Mouse (Mus musculus) liver, postnatal 0 days (tissue): ENCODE measurements around the gene Bclaf1. TPM values are rescaled to one million over a fixed set of nuclear protein-coding genes. Genes with fewer than 3 reads are reported as not detected.

Experiments used
- ATAC-seq: fragments of 200-750 bp; cut with Nextera tagmentation; 2 replicates; pipeline ENCODE4 v1.8.0; 2017; ENCODE audit warnings: mild to moderate bottlenecking, moderate library complexity
- DNase-seq: peaks from one replicate; pipeline ENCODE4 v3.0.0-alpha.2; 2016
- H3K27ac ChIP-seq: fragments of 300-500 bp; sonication (generic); 2 replicates; pipeline ENCODE4 v1.5.1; 2014; ENCODE audit warnings: antibody characterized with exemption, moderate library complexity, mild to moderate bottlenecking, low read depth
- H3K27me3 ChIP-seq: fragments of 300-500 bp; sonication (generic); 2 replicates; pipeline ENCODE4 v1.6.1; 2014; ENCODE audit warnings: low read length, control low read depth, mixed read lengths; ENCODE audit not compliant: insufficient read depth
- H3K36me3 ChIP-seq: fragments of 300-500 bp; sonication (generic); replicated peaks from 2 replicates; pipeline ENCODE4 v1.6.1; 2014; ENCODE audit warnings: mild to moderate bottlenecking, control low read depth, low read length, moderate library complexity, mixed read lengths; ENCODE audit not compliant: insufficient read depth
- H3K4me1 ChIP-seq: fragments of 300-500 bp; sonication (generic); 2 replicates; pipeline ENCODE4 v1.6.1; 2014; ENCODE audit warnings: antibody characterized with exemption, mild to moderate bottlenecking, control low read depth; ENCODE audit not compliant: insufficient read depth
- H3K4me2 ChIP-seq: fragments of 300-500 bp; sonication (generic); 2 replicates; pipeline ENCODE4 v1.6.1; 2014; ENCODE audit warnings: low read depth, mild to moderate bottlenecking, low read length, moderate library complexity, mixed read lengths
- H3K4me3 ChIP-seq: fragments of 300-500 bp; sonication (generic); 2 replicates; pipeline ENCODE4 v1.5.1; 2014; ENCODE audit warnings: low read depth, low read length
- H3K9ac ChIP-seq: fragments of 300-500 bp; sonication (generic); replicated peaks from 2 replicates; pipeline ENCODE4 v1.6.1; 2014; ENCODE audit warnings: mild to moderate bottlenecking, moderate library complexity
- H3K9me3 ChIP-seq: fragments of 300-500 bp; sonication (generic); 2 replicates; pipeline ENCODE4 v1.6.1; 2016; ENCODE audit warnings: mild to moderate bottlenecking, control low read depth, low read length, mixed read lengths
- CTCF ChIP-seq: sonication (generic); IDR thresholded peaks from 2 replicates; pipeline ENCODE4 v1.5.1; 2016; ENCODE audit warnings: antibody characterized with exemption, low read depth
- EP300 ChIP-seq: IDR thresholded peaks from 2 replicates; pipeline ENCODE4 v1.6.1; 2016; ENCODE audit warnings: antibody characterized with exemption, low read depth, mild to moderate bottlenecking
- WGBS: fragments of 180-500 bp; shearing (Covaris S2); extraction: QIAGEN DNeasy Blood & Tissue Kit; methylation state at CpG from one replicate; pipeline ENCODE4 v1.1.7; 2014; ENCODE audit not compliant: insufficient replicate concordance; 5-methylcytosine and 5-hydroxymethylcytosine counted together
- polyA plus RNA-seq: library from polyadenylated mRNA; unstranded; fragments of >200 nt; fragmentation: Nextera tagmentation; extraction: Ambion mirVana; gene quantifications from 2 replicates; pipeline ENCODE4 v1.2.1, GENCODE M21; 2015

The Bclaf1 gene
- polyA plus RNA-seq, 1 experiment from 2014 or later, result 33.8 TPM

DNA sequence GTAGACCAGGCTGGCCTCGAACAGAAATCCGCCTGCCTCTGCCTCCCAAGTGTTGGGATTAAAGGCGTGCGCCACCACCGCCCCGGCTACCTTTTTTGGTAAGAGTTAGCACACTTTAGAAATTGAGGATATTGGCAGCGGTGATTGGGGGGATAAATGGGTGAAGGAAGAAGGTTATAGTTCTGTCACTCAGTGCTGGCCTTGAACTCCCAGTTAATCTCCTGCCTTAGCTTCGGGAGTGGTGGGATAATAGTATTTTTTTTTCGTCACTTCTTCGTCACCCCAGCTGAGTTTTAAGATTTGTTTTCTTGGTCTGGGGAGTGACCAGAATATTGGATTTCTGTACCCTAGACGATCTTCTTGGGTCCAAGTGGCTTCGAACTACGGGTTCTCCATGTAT lies 1.2 kb downstream of the Bclaf1 start:
- H3K4me1 ChIP-seq, result peaks cover 18% of the 10 kb centered on the region
- no peak for ATAC-seq
- 29% methylated on average over 13 of the region's 13 CpGs for WGBS

DNA sequence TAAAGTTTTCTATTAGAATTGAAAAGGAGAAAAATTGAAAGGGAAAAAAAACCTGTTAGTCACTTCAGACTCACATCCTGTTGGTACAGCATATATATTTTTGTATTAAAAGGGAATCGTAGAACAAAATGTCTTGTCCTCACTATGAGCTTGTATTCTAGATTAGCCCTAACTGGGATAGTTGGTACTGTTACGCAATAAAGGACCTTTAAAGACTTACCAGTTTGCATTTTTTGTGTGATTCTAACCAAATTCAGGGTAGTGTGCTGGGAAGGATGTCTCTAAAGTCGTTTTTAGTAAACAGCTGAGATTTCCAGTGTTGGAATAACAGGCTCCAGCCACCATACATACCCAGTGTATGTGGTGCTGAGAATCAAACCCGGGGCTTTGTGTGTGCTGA lies 1.7 kb downstream of the Bclaf1 start:
- peak overlapping the region; percentile 78 for H3K4me3 ChIP-seq
- H3K4me2 ChIP-seq, result peak overlapping the region; percentile 73
- no peaks in the 10 kb centered on the region for H3K27me3 ChIP-seq
- no peak for TF ChIP-seq CTCF
- no peak for TF ChIP-seq EP300
- peak overlapping the region; percentile 100; the same call in 1 of the 2 replicates for H3K27ac ChIP-seq
- peaks cover 19% of the 10 kb centered on the region for H3K4me1 ChIP-seq
- 50% methylated on average over 4 of the region's 4 CpGs for WGBS
- no peak for ATAC-seq
- no peak for DNase-seq
- peaks cover 11% of the 10 kb centered on the region for H3K36me3 ChIP-seq
- peak overlapping the region; percentile 44 for H3K9ac ChIP-seq
- H3K9me3 ChIP-seq, result no peaks in the 10 kb centered on the region

More for the DNA sequence above, 1.2 kb downstream of the Bclaf1 start:
- Histone ChIP-seq H3K4me3 (peak overlapping the region; percentile 78), H3K9me3 (no peaks in the 10 kb centered on the region), H3K4me2 (peak overlapping the region; percentile 73), H3K27me3 (no peaks in the 10 kb centered on the region), H3K27ac (peak overlapping the region; percentile 100), H3K36me3 (peaks cover 6% of the 10 kb centered on the region), H3K9ac (peak overlapping the region; percentile 93)
- no peak for DNase-seq
- TF ChIP-seq EP300 (no peak), CTCF (no peak)

DNA sequence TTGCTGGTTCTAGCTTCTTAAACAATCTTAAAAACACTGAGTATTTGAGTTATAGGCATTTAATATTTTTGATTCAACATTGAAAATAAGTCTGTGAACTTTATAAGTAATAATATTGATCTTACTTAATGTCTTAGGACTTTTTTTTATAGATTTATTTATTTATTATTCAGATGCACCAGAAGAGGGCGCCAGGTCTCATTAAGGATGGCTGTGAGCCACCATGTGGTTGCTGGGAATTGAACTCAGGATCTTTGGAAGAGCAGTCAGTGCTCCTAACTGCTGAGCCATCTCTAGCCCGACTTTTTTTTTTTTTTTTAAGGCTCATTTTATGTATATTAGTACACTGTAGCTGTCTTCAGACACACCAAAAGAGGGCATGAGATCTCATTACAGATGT lies 2.5 kb downstream of the Bclaf1 start:
- 41% methylated on average over 2 of the region's 2 CpGs for WGBS
- Histone ChIP-seq H3K4me3 (peak overlapping the region; percentile 78; the same call in 1 of the 2 replicates), H3K9ac (no peak overlapping the region), H3K27me3 (no peaks in the 10 kb centered on the region), H3K4me2 (peak overlapping the region; percentile 73), H3K9me3 (no peaks in the 10 kb centered on the region), H3K4me1 (peaks cover 19% of the 10 kb centered on the region), H3K36me3 (peaks cover 17% of the 10 kb centered on the region), H3K27ac (no peak overlapping the region)
- DNase-seq (no peak), ATAC-seq (no peak)
- TF ChIP-seq CTCF (peak; percentile 51), EP300 (no peak)

DNA sequence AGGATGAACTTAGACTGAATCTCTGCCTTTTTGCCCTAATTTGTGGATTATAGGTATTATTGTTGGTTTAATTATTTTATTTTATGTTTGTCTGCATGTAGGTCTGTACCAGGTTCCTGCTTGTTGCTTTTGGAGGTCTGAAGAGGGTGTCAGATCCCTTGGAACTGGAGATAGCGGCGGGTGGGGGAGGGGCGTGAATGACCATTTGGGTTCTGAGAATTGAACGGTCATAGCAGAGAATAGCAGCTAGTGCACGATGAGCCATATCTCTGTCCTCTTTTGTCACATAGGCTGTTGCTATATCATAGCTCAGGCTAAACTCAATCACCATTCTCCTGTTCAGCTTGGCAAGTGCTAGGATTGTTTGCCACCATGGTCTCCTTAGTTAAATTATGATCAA lies 5.2 kb downstream of the Bclaf1 start:
- H3K4me3 ChIP-seq, result no peak overlapping the region
- no peaks in the 10 kb centered on the region for H3K9me3 ChIP-seq
- peaks cover 33% of the 10 kb centered on the region for H3K36me3 ChIP-seq
- no peaks in the 10 kb centered on the region for H3K27me3 ChIP-seq
- TF ChIP-seq CTCF, result no peak
- TF ChIP-seq EP300, result no peak
- no peak overlapping the region for H3K9ac ChIP-seq
- ATAC-seq (no peak), DNase-seq (no peak)
- peaks cover 9% of the 10 kb centered on the region for H3K4me1 ChIP-seq
- no peak overlapping the region for H3K4me2 ChIP-seq
- WGBS, result 62% methylated on average over 5 of the region's 5 CpGs
- no peak overlapping the region for H3K27ac ChIP-seq

DNA sequence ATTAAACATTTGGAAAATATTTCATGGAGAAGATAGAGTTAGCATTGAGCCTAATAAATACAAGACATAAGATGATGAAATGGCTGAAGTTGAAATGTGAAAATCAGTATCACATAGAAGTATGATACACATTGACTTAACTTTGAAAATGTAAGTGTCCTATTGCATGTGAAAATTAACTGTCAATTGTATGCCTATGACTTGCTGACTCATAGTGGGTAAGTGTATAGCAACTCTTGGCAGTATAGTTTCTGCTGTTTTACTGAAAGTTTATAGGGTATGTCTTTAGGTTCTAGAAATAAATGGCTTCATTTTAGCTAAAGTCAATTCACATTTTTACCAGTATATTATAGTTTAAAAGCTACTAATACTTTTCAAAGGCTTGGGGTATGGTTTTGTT lies 14.0 kb downstream of the Bclaf1 start:
- TF ChIP-seq EP300 (no peak), CTCF (no peak)
- DNase-seq, result no peak
- Histone ChIP-seq H3K4me2 (no peak overlapping the region), H3K27ac (no peak overlapping the region), H3K27me3 (no peaks in the 10 kb centered on the region), H3K36me3 (peaks cover 81% of the 10 kb centered on the region), H3K4me1 (no peaks in the 10 kb centered on the region), H3K9me3 (no peaks in the 10 kb centered on the region), H3K4me3 (no peak overlapping the region), H3K9ac (no peak overlapping the region)
- ATAC-seq, result no peak

DNA sequence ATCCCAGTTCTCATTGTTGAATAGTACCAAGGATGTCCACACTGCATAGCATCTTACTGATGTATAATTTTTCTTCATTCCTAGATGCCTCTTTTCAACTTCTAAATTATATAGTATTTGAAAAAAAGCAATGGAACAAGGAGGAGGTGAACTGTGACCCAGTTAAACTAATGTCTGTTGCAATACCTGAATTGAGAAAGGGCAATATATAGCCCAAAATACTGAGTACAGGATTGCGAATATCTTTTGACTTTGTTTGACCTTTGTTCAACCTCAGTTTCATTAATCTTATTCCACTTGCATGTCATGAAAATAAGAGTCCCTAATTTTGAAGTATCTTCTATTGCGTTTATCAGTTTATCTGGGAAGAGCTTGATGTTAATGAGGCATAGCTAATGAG lies 19.0 kb downstream of the Bclaf1 start:
- 76% methylated on average over 2 of the region's 2 CpGs for WGBS
- H3K9ac ChIP-seq, result no peak overlapping the region
- H3K36me3 ChIP-seq, result peaks cover 83% of the 10 kb centered on the region
- no peak overlapping the region for H3K4me2 ChIP-seq
- H3K27me3 ChIP-seq, result no peaks in the 10 kb centered on the region
- H3K4me1 ChIP-seq, result no peaks in the 10 kb centered on the region
- TF ChIP-seq EP300 (no peak), CTCF (no peak)
- ATAC-seq (peak; percentile 65; the same call in 1 of the 2 replicates), DNase-seq (no peak)
- H3K4me3 ChIP-seq, result no peak overlapping the region
- H3K27ac ChIP-seq, result peak overlapping the region; percentile 49; the same call in 1 of the 2 replicates
- no peaks in the 10 kb centered on the region for H3K9me3 ChIP-seq

DNA sequence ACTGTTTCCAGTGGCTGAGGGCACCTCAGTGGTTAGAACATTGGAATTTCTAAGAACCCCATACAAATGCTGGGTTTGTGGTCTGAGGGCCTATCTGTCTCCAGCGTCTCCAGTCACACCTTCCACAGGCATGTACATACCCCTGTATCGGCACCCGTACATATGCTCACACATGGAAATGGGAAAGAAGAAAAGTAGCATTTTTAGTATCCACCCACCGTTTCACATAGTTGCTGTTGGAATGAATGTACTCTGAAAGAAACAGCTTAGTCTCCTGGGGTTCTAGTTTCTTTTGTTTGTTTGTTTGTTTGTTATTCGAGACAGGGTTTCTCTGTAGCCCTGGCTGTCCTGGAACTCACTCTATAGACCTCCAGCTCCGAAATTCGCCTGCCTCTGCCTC lies 25.6 kb downstream of the Bclaf1 start:
- Histone ChIP-seq H3K4me2 (no peak overlapping the region), H3K36me3 (peaks cover 83% of the 10 kb centered on the region), H3K4me1 (no peaks in the 10 kb centered on the region), H3K27me3 (no peaks in the 10 kb centered on the region), H3K4me3 (no peak overlapping the region), H3K9ac (no peak overlapping the region), H3K27ac (no peak overlapping the region), H3K9me3 (no peaks in the 10 kb centered on the region)
- no peak for TF ChIP-seq CTCF
- no peak for TF ChIP-seq EP300
- 88% methylated on average over 7 of the region's 7 CpGs for WGBS
- no peak for ATAC-seq
- DNase-seq, result no peak
